Mouse (Mus musculus): ENCODE results near the gene Foxn3. TPM values are rescaled to one million over a fixed set of nuclear protein-coding genes. Genes with fewer than 3 reads are reported as not detected.
"Not testable (repeated sequence)": the region's sequence is repeated elsewhere in the genome, so short reads cannot be mapped to it uniquely, and the experiment has no call there.

Foxn3 gene
- polyA plus RNA-seq, 1 experiment from 2014 or later: 87.3 TPM

DNA sequence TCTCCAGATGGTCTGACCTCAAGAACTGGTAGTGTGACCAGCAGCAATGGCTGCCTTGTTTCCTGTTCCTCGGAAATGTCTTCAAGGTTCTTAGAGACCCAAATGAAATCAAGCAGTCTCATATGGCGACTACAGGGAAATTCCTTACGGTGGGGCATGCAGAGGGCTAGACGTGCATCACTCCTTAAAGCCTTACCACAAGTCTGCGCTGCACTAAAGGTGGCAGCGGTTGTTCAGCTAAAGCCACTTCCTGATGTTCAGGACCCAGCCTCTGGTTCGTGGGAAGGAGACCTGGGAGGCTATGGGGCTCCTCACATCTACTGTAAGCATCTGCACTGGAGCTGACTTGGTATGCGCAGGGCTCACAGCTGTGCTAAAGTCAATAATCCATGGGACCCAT is 357.6 kb downstream of the Foxn3 start:
- WGBS: 93% methylated on average over 8 of the region's 8 CpGs
- no peak overlapping the region for H3K27ac ChIP-seq (ENCODE audit: low read depth, low read length)
- ATAC-seq (replicated peaks; ENCODE audit: low FRiP score): no peak

DNA sequence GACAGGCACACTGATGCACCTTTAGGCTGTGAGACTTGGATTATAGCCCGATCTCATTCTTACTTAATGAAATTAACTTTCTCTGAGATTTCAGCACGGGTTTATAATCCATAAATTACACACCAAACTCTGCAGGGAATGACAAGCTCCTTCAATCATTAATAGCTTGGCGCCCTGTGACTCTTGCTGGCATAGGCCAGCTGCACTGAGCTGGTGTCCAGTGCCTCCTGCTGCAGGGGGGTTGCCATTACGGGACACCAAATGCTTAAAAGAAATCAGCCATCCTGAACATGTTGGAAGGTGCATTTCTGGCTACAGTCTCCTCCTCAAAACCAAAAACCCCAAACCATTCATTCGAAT is 364.3 kb downstream of the Foxn3 start:
- no peaks in the 10 kb centered on the region for H3K9me3 ChIP-seq (ENCODE audit: control insufficient read depth, low read length)
- H3K36me3 ChIP-seq (ENCODE audit: control insufficient read depth, insufficient read depth, low read length): no peaks in the 10 kb centered on the region
- ATAC-seq (replicated peaks; ENCODE audit: low FRiP score): no peak
- no peaks in the 10 kb centered on the region for H3K4me1 ChIP-seq (replicated peaks; ENCODE audit: control insufficient read depth, insufficient read depth, low read length)
- peak; percentile 30 for DNase-seq (ENCODE audit: low spot score)
- no peaks in the 10 kb centered on the region for H3K27me3 ChIP-seq (ENCODE audit: control insufficient read depth, insufficient read depth, low read length)
- WGBS: 90% methylated on average over 5 of the region's 5 CpGs
- no peak overlapping the region for H3K9ac ChIP-seq (ENCODE audit: low read length)
- no peak overlapping the region for H3K27ac ChIP-seq (ENCODE audit: low read depth, low read length)
- H3K4me2 ChIP-seq (ENCODE audit: low read depth, low read length, severe bottlenecking): no peak overlapping the region
- H3K4me3 ChIP-seq (ENCODE audit: low read depth, low read length): no peak overlapping the region

More for the DNA sequence above, 357.6 kb downstream of the Foxn3 start:
- H3K4me3 ChIP-seq (ENCODE audit: low read depth, low read length): no peak overlapping the region
- H3K36me3 ChIP-seq (ENCODE audit: control insufficient read depth, insufficient read depth, low read length): no peaks in the 10 kb centered on the region
- no peaks in the 10 kb centered on the region for H3K4me1 ChIP-seq (replicated peaks; ENCODE audit: control insufficient read depth, insufficient read depth, low read length)
- no peaks in the 10 kb centered on the region for H3K9me3 ChIP-seq (ENCODE audit: control insufficient read depth, low read length)
- no peak overlapping the region for H3K4me2 ChIP-seq (ENCODE audit: low read depth, low read length, severe bottlenecking)
- no peak for DNase-seq (ENCODE audit: low spot score)
- no peak overlapping the region for H3K9ac ChIP-seq (ENCODE audit: low read length)
- no peaks in the 10 kb centered on the region for H3K27me3 ChIP-seq (ENCODE audit: control insufficient read depth, insufficient read depth, low read length)

DNA sequence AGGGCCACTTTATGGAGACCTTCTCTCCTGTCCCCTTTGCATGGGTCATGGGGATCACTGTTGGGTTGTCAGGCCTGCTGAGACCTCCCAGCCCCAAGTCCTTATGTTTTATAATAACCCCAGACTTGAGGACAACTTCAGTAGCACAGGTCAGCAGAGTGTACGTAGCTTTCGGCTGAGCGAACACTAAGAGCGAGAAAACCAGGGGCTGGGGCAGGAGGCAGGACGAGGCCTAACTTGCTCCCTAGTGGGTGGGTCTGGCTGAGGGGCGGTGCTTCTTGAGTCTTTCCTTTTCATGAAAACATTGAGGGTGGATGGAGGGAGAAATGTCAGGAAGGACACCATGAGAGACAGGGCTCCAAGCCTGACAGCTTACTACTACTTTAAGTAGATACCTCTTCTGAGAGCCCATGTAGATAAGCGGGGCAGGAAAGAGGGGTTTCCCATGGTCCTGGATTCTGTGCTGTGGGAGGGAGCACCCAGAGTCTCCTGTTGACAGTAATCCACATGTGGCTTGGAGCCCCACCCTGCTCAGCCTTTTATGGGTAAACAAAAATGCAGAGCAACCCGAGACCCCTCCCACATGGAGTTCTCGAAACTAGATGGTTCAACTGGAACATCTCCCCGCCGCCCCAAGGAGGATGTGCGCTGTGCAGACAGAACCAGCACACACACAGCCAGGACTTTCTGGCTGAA is 364.8 kb downstream of the Foxn3 start:
- Histone ChIP-seq H3K36me3 (ENCODE audit: control insufficient read depth, insufficient read depth, low read length) (no peaks in the 10 kb centered on the region), H3K9me3 (ENCODE audit: control insufficient read depth, low read length) (no peaks in the 10 kb centered on the region), H3K4me3 (ENCODE audit: low read depth, low read length) (no peak overlapping the region), H3K4me1 (replicated peaks; ENCODE audit: control insufficient read depth, insufficient read depth, low read length) (no peaks in the 10 kb centered on the region), H3K4me2 (ENCODE audit: low read depth, low read length, severe bottlenecking) (no peak overlapping the region), H3K27me3 (ENCODE audit: control insufficient read depth, insufficient read depth, low read length) (no peaks in the 10 kb centered on the region), H3K27ac (ENCODE audit: low read depth, low read length) (no peak overlapping the region), H3K9ac (ENCODE audit: low read length) (no peak overlapping the region)
- DNase-seq (ENCODE audit: low spot score) (peak; percentile 37), ATAC-seq (replicated peaks; ENCODE audit: low FRiP score) (peak; percentile 36; the same call in 1 of the 2 replicates)
- WGBS: 87% methylated on average over 12 of the region's 12 CpGs

DNA sequence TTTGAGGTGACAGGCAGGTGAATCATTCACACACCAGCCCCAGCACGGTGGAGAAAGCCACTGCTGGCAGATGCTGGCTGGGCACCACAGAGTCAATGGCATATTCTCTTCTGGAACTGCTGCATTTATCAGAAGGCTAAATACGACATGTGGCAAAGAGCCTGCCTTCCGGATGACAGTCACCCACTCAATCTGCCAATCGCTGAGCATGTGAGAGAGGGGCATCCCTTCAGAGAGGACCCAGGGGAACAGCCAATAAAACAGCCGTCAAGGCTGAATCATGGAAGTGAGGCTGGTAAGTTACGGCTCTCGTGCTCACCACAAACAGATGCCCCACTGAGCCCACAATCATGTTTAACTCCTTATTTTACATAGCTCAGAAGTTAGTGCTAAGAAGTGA is 366.4 kb downstream of the Foxn3 start:
- WGBS: 92% methylated on average over 7 of the region's 7 CpGs
- H3K9me3 ChIP-seq (ENCODE audit: control insufficient read depth, low read length): no peaks in the 10 kb centered on the region
- H3K27ac ChIP-seq (ENCODE audit: low read depth, low read length): no peak overlapping the region

DNA sequence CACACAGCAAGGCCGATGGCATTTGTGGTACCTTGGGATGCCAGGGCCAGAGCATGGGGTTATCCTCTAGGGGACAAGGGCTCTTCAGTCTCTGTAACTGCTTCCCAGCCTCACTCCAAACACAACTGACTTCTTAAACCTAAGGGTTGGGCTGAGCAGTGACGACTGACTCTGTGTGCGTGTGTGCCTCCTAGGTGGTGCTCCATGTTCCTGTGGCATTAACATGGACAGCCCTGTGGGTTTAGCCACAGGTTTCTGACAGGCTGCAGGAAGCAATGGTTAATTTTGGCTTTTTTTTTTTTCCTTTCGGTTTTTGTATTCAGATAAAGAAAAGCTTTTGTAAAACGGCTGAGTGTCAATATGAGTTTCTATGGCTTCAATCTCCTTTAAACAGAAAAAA is 367.7 kb downstream of the Foxn3 start:
- no peak overlapping the region for H3K27ac ChIP-seq (ENCODE audit: low read depth, low read length)
- WGBS: 82% methylated on average over 5 of the region's 5 CpGs
- no peak overlapping the region for H3K4me2 ChIP-seq (ENCODE audit: low read depth, low read length, severe bottlenecking)
- H3K36me3 ChIP-seq (ENCODE audit: control insufficient read depth, insufficient read depth, low read length): no peaks in the 10 kb centered on the region
- no peak overlapping the region for H3K4me3 ChIP-seq (ENCODE audit: low read depth, low read length)
- DNase-seq (ENCODE audit: low spot score) (no peak), ATAC-seq (replicated peaks; ENCODE audit: low FRiP score) (no peak)
- no peaks in the 10 kb centered on the region for H3K9me3 ChIP-seq (ENCODE audit: control insufficient read depth, low read length)
- H3K27me3 ChIP-seq (ENCODE audit: control insufficient read depth, insufficient read depth, low read length): no peaks in the 10 kb centered on the region
- 0 out of 2 replicates have a peak, but pooled peaks cover 2% of the 10 kb centered on the region for H3K4me1 ChIP-seq (replicated peaks; ENCODE audit: control insufficient read depth, insufficient read depth, low read length)
- H3K9ac ChIP-seq (ENCODE audit: low read length): no peak overlapping the region

More for the DNA sequence above, 366.4 kb downstream of the Foxn3 start:
- H3K27me3 ChIP-seq (ENCODE audit: control insufficient read depth, insufficient read depth, low read length): no peaks in the 10 kb centered on the region
- DNase-seq (ENCODE audit: low spot score) (peak; percentile 36), ATAC-seq (replicated peaks; ENCODE audit: low FRiP score) (no peak)
- H3K4me1 ChIP-seq (replicated peaks; ENCODE audit: control insufficient read depth, insufficient read depth, low read length): 0 out of 2 replicates have a peak, but pooled peaks cover 2% of the 10 kb centered on the region
- H3K36me3 ChIP-seq (ENCODE audit: control insufficient read depth, insufficient read depth, low read length): no peaks in the 10 kb centered on the region
- no peak overlapping the region for H3K4me2 ChIP-seq (ENCODE audit: low read depth, low read length, severe bottlenecking)
- no peak overlapping the region for H3K4me3 ChIP-seq (ENCODE audit: low read depth, low read length)
- H3K9ac ChIP-seq (ENCODE audit: low read length): no peak overlapping the region

DNA sequence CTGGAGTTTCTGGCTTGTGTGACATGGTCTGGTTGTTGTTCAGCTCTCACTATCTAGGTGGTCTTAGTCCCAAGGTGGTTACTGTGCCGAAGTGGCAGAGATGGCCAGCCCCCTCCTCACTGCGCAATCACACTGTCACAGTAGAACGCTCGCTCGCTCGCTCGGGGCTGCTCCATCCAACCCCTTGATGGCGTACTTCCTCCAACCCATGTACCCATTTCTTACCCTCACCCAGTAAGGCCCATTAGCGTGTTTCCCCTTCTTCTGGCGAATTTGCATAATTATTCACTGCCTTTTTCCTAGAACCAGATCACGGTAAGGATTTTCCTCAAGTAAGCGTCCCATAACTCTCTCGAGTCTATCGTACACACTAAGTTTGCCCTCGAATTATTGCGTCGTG is 369.3 kb downstream of the Foxn3 start:
- not testable (repeated sequence) for H3K27me3 ChIP-seq (ENCODE audit: control insufficient read depth, insufficient read depth, low read length); H3K4me3 ChIP-seq (ENCODE audit: low read depth, low read length); ATAC-seq (replicated peaks; ENCODE audit: low FRiP score); H3K27ac ChIP-seq (ENCODE audit: low read depth, low read length); H3K9me3 ChIP-seq (ENCODE audit: control insufficient read depth, low read length); H3K9ac ChIP-seq (ENCODE audit: low read length); H3K36me3 ChIP-seq (ENCODE audit: control insufficient read depth, insufficient read depth, low read length); H3K4me1 ChIP-seq (replicated peaks; ENCODE audit: control insufficient read depth, insufficient read depth, low read length); H3K4me2 ChIP-seq (ENCODE audit: low read depth, low read length, severe bottlenecking); DNase-seq (ENCODE audit: low spot score)
- WGBS: 95% methylated on average over 17 of the region's 17 CpGs

DNA sequence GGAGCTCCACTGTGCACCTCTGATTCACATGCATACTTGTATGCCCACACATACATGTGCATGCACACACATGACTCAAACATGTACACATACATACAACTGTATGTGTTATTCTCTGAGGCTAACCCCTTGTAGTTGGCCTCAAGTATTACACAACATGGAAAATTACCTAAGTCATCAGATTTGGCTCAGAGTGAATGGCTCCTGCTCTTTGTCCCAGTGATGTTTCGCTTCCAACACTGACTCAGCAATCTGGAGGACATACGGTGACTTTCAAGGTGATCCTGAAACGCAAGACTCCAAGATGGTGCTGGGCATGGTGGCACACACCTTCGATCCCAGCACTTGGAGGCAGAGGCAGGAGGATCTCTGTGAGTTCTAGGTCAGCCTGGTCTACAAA is 375.7 kb downstream of the Foxn3 start:
- Histone ChIP-seq H3K4me3 (ENCODE audit: low read depth, low read length) (no peak overlapping the region), H3K27me3 (ENCODE audit: control insufficient read depth, insufficient read depth, low read length) (no peaks in the 10 kb centered on the region; the same call in 1 of the 2 replicates), H3K9ac (ENCODE audit: low read length) (no peak overlapping the region), H3K27ac (ENCODE audit: low read depth, low read length) (no peak overlapping the region), H3K36me3 (ENCODE audit: control insufficient read depth, insufficient read depth, low read length) (no peaks in the 10 kb centered on the region), H3K4me1 (replicated peaks; ENCODE audit: control insufficient read depth, insufficient read depth, low read length) (0 out of 2 replicates have a peak, but pooled peaks cover 3% of the 10 kb centered on the region), H3K4me2 (ENCODE audit: low read depth, low read length, severe bottlenecking) (no peak overlapping the region), H3K9me3 (ENCODE audit: control insufficient read depth, low read length) (no peaks in the 10 kb centered on the region)
- 97% methylated on average over 4 of the region's 4 CpGs for WGBS
- no peak for ATAC-seq (replicated peaks; ENCODE audit: low FRiP score)
- no peak for DNase-seq (ENCODE audit: low spot score)

DNA sequence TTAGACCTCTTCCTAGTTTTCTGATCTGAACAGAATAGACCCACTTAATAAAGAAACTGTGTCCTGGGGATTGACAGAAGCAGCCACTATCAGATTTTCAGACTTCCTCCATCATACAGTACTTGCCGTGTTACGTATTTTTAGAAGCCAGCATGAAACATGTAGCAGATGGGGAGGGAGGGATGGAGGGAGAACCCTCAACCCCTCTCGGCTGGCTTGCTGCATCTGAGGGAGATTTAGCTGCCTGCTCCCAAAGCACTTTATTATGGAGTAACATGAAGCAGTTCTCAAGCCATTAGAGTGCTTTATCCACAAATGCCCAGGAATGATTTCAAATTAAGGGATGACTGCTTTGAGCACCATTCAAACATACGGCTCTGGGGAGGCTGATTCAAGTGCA is 377.1 kb downstream of the Foxn3 start:
- no peaks in the 10 kb centered on the region for H3K9me3 ChIP-seq (ENCODE audit: control insufficient read depth, low read length)

DNA sequence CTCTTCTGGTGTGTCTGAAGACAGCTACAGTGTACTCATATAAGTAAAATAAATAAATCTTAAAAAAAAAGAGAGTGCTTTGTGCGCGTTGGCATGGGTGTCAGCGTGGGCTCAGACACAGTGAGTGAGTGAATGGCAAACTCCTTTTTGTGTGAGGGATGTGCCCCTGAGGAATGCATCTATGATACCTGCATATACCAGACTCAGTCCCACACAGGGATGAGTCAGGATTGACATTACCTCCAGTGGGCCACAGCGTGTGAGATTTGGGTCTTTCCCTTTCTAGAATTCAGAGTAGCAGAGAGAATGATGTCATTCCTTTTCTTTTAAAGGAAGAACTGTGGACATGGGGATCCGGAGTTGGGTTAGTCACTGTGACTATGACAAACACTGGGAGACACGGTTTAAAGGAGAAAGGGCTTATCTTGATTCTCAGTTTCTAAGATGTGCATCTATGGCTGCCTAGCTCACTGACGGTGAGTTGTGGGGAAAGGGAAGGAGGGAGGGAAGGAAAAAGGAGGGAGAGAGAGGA is 380.1 kb downstream of the Foxn3 start:
- Histone ChIP-seq H3K4me1 (replicated peaks; ENCODE audit: control insufficient read depth, insufficient read depth, low read length) (0 out of 2 replicates have a peak, but pooled peaks cover 3% of the 10 kb centered on the region), H3K9me3 (ENCODE audit: control insufficient read depth, low read length) (no peaks in the 10 kb centered on the region), H3K4me3 (ENCODE audit: low read depth, low read length) (no peak overlapping the region), H3K27me3 (ENCODE audit: control insufficient read depth, insufficient read depth, low read length) (no peaks in the 10 kb centered on the region; the same call in 1 of the 2 replicates), H3K4me2 (ENCODE audit: low read depth, low read length, severe bottlenecking) (no peak overlapping the region), H3K36me3 (ENCODE audit: control insufficient read depth, insufficient read depth, low read length) (no peaks in the 10 kb centered on the region), H3K9ac (ENCODE audit: low read length) (no peak overlapping the region), H3K27ac (ENCODE audit: low read depth, low read length) (no peak overlapping the region)
- WGBS: 87% methylated on average over 7 of the region's 7 CpGs
- ATAC-seq (replicated peaks; ENCODE audit: low FRiP score) (no peak), DNase-seq (ENCODE audit: low spot score) (no peak)

More for the DNA sequence above, 377.1 kb downstream of the Foxn3 start:
- WGBS: 70% methylated on average over 4 of the region's 4 CpGs
- Histone ChIP-seq H3K27me3 (ENCODE audit: control insufficient read depth, insufficient read depth, low read length) (no peaks in the 10 kb centered on the region; the same call in 1 of the 2 replicates), H3K4me2 (ENCODE audit: low read depth, low read length, severe bottlenecking) (no peak overlapping the region), H3K36me3 (ENCODE audit: control insufficient read depth, insufficient read depth, low read length) (no peaks in the 10 kb centered on the region), H3K27ac (ENCODE audit: low read depth, low read length) (no peak overlapping the region), H3K9ac (ENCODE audit: low read length) (no peak overlapping the region), H3K4me1 (replicated peaks; ENCODE audit: control insufficient read depth, insufficient read depth, low read length) (0 out of 2 replicates have a peak, but pooled peaks cover 3% of the 10 kb centered on the region), H3K4me3 (ENCODE audit: low read depth, low read length) (no peak overlapping the region)
- no peak for DNase-seq (ENCODE audit: low spot score)
- no peak for ATAC-seq (replicated peaks; ENCODE audit: low FRiP score)

Measured in forebrain, embryonic 11.5 days (tissue).